Mouse (Mus musculus) left cerebral cortex, adult 9 months (tissue): ENCODE data around the gene Ell.
A peak's percentile ranks its signal among the peaks of the same experiment; 100 is the strongest.

Experiments used
- DNase-seq, 2 experiments: peaks; one replicate each; pipeline ENCODE4 v3.0.0; 2022; ENCODE audit warnings: low spot score in 2 of 2

Ell gene

DNA sequence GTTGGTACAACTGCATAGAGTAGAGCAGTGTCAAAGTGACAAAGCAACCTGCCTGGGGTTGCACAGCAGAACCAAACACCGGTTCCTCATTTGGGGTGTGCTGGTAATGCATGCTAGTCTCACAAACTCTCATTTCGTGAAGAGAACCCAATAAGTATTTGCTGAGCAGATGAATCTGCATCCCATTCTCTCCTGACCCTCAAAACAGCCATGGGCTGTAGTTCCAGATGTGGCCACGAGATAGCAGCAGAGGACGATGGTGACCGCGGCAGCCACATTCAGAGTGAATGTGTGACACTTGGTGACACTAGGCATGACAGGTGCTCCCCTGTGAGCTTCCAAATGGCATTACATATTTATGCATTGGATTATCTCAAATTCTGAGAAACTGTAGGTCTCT is 72.6 kb downstream of the Ell start:
- DNase-seq = peak in 1 of 2 experiments; percentile 92

GRCm38 (mm10) chr8:70613763-70614162 is 74.5 kb downstream of the Ell start:
- DNase-seq = no peak

DNA sequence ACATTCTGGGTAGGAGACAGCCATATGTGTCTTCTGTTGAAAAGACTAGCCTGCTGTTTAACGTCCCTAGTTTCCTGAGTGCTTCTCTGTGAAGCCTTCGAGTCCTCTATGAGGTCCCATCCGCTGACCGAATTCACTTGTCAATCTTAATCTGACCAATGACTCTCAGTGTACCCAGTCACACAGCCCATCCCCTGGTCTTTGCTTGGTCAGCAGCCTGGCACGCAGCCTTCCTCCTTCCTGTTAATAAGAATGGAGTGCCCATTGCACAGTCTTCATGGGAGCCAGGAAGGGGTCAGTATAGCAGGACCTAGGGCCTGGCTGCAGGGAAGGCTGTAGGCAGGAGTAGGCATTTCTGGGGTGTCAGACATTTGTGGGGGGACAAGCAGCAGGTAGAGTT is 75.2 kb downstream of the Ell start:
- no peak for DNase-seq

DNA sequence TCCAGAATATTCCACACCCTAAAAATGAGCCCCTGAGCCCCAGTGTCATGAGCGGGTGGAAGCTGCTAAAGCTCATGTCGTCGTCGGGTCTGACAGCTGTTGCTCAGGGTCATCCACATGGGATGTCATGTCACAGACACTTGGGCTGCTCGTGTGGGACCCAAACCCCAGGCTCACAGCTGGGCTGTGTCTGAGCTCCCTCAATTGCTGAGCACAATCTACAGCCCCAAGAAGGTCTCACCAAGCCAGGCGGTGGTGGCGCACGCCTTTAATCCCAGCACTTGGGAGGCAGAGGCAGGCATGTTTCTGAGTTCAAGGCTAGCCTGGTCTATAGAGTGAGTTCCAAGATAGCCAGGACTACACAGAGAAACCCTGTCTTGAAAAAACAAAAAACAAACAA is 76.0 kb downstream of the Ell start:
- no peak for DNase-seq

DNA sequence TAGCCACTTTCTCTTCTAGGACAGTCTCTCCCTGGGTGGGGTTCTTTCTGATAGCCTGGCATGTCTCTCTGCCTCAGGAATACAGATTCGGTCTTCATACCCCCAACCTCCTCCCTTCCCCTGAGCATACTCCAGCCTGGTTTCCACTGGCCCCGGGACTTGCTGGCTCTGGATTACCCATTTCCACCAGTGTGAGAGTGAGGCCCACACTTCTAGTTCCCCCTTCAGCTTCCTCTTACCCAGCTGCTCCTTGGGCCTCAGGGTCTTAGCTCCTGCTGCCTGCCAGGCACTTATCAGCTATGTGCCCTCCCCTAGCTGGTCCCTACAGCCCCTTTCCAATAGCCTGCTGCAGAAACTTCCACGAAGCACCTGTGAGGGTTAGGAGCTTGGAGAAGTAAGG is 76.6 kb downstream of the Ell start, which contains the start of gene Lrrc25:
Gene Lrrc25, plus strand, starts transcription at position 262 of the 400 bp plus-strand sequence.
- no peak for DNase-seq

DNA sequence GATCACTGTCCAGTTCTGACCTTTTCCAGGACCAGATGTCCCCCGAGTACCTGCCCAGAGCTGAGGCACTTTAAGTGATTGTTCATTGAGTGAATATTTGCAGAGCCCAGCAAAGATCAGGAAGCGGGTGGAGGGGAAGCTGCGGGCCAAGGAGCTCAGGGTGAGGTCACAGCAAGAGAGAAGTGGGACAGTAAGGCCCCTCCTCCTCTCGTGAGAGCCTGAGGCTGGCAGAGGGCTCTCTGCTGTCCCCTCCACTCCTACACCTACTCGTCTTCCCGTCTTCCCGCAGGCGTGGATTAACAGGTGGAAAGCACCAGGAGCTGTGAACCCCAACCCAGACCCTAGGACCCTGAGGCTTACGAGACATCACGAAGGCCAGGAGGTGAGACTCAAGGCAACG is 77.4 kb downstream of the Ell start:
- DNase-seq = no peak

DNA sequence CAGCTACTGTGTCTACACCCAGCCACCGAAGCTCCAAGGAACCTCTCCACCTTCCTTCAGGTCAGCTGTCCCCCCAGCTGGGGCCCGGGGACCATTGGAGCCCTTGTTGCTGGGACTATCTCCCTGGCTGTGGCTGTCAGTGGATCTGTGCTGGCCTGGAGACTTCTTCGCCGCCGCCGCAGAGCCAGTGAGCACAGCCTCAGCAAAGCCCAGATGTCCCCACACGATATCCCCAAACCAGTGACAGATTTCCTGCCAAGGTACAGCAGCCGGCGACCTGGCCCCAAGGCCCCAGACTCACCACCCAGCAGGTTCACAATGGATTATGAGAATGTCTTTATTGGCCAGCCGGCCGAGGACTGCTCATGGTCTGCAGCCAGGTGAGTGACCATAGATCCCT is 78.7 kb downstream of the Ell start:
- no peak for DNase-seq

DNA sequence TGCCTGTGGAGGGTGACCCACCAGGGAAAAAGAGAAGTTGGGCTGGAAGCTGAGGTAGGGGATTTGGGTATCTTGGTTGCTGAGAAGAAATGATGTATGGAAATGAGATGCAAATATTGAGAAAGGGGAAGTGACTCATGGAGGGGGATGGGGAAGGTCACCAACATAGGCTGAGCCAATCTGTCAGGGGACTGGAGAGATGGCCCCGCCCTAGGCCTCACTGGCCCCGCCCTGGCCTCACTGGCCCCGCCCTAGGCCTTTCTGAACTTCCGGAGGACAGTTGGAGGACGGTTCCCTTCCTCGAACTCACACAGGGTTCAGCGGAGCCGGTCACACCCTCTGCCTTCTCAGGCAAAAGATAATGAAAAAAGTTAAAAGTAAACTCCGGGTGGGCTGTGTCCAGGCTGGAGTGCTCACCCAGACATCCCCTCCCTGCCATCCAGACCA is 79.7 kb downstream of the Ell start:
- DNase-seq = no peak

DNA sequence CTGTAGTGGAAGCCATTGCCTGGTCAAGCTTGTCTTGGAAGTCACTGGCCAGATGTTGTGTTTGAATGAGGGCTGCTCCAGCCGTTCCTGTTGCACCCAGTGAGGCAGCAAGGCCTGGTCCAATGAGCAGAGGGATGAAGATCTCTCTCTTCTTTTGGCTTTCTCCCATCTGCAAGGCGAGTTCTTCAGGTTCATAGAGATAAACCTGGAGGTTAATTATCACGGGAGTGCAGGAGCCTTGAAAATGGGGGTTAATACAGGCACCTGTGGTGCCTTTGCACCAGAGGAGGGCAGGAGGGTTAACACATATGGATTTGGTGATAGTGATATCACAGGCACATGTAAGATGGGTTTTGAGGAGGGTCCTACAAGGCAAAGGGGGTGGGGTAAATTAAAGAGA is 83.0 kb downstream of the Ell start:
- DNase-seq = no peak

- DNase-seq = no peak
Observed at GRCm38 (mm10) chr8:70625104-70625503, 85.8 kb downstream of the Ell start.

GRCm38 (mm10) chr8:70627041-70627440 is 87.8 kb downstream of the Ell start:
- DNase-seq = no peak

- no peak for DNase-seq
Observed at GRCm38 (mm10) chr8:70628986-70629490, 89.8 kb downstream of the Ell start.

GRCm38 (mm10) chr8:70629574-70630531 is 90.6 kb downstream of the Ell start:
- DNase-seq = peak; percentile 88 to 94

GRCm38 (mm10) chr8:70630532-70631381 is 91.5 kb downstream of the Ell start:
- DNase-seq = no peak

- DNase-seq = no peak
Observed at GRCm38 (mm10) chr8:70631436-70631835, 92.2 kb downstream of the Ell start.

DNA sequence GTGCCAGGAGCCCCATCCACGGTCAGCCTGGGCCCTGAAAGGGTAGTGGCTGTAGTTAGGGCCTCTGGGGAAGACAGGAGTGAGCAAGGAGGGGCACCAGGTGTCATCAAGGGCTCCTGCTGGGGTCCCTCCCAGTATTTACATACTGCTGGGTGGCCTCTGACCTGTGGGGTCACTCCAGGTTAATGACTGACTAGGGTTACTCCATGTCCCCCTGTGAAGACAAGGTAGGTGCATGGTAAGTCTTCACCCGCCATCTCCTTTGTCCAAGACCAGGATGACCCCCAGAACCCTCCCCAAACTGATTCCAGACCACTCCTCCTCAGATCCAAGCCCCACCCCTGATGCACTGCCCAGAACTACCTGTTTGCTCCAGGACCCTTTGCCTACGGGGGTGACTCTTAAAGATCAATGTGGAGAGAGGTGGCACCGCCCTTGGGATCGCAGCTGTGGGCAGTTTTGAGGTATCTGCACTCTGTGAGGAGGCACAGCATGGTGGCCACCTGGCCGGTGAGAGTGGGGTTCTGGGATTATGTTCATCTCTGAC is 93.2 kb downstream of the Ell start, which contains the start of gene Gdf15:
Gene Gdf15, minus strand, starts transcription at position 111 of the 547 bp plus-strand sequence.
- DNase-seq = no peak

DNA sequence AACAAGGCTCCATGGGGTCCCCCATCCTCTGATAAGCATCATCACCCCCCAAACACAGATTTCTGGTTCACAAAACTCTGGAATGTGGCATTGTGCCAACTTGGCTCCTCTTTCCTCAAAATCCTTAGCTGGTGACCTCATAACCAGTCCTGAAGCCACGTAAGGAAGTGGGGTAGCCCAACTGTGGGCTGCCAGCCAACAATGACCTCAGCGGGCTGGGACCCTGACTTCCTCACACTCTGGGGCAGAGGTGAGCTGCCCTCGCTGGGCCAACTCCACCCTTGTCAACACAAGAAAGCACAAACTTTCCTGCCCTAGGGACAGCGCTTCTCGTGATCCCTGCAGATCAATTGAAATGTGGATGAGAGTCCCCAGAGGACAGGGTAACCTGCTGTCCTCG is 94.8 kb downstream of the Ell start:
- DNase-seq = no peak

DNA sequence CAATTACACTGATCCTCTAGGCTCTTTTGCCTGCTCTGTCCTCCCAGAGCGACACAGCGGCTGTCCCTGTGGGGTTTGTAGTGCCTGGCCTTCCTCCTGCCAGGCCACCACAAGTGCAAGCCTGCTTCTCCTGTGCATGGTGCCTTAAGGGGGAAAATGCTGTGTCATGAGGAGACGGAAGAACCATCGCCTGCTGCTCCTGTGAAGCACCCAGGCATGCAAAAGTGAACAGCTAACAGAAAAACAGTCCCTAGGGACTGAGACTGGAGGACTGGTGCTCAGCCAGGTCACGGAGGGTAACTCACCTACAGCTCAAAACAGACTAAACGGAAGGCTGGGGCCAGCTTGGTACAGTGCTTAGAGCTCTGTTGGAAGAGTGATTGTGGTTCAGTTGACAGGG is 96.3 kb downstream of the Ell start:
- no peak for DNase-seq

DNA sequence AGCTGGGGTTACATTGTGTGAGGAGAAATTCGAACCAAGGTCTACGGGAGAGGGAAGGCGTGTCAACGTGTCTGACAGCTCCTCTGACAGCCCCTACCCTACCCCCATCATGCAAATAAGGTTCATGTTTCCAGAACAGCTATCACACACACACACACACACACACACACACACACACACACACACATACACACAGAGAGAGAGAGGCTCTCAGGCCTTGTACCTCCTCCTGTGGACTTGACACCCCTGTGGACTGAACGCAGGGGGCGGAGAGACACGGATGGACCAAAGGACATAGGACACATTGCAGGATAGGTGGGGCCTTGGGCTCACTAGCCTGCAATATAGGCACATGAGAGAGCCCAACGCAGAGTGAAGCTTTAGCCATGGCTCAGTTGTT is 97.6 kb downstream of the Ell start:
- no peak for DNase-seq

DNA sequence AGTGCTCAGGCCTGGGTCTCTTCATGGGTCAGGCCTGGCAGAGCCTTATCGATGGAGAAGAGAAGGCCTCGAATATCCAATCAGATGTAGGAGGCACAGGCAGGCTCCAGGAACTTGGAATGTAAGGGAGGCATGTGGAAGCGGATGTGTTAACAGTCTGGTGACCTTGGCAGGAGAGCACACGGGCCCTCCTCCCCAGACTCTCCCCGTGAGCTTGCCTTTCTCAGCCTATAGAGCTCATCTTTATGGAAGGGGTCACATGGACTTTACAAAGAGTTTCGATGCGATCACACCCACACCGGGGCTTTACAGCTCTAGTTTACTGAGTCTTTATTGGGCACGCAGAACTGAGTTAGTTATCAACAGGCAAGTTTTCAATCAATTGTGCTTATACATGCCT is 99.5 kb downstream of the Ell start:
- DNase-seq = no peak
